Mouse (Mus musculus): ENCODE measurements around the gene Chrna9. TPM values are rescaled to one million over a fixed set of nuclear protein-coding genes. Genes with fewer than 3 reads are reported as not detected.

Gene Chrna9
- polyA plus RNA-seq, 1 experiment from 2014 or later, result not detected

DNA sequence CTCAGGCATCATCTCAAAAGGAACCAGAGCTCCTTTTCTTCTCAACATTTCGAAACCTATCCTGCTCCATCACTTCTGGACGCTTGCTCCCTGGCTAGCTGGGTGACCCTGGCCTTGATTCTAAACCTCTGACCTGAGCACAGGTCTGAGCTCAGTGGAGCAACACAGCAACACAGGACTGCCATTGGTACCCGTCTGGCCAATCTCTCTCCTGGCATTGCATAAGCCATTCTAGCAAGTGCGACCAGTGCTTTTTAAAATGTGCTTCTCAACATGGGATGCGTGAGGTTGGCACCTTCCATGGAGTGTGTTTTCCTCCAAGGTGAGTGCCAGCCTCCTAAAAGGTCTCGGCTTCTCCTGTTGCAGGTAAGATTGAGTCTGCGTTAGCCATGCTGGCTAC lies 64.4 kb downstream of the Chrna9 start:
- Histone ChIP-seq H3K27me3 (replicated peaks) (no peaks in the 10 kb centered on the region), H3K27ac (replicated peaks) (no peak overlapping the region), H3K36me3 (no peaks in the 10 kb centered on the region), H3K4me1 (peaks cover 3% of the 10 kb centered on the region), H3K4me3 (no peak overlapping the region), H3K9me3 (no peaks in the 10 kb centered on the region), H3K4me2 (no peak overlapping the region), H3K9ac (no peak overlapping the region)
- ATAC-seq (ENCODE audit: extremely low read depth, insufficient number of reproducible peaks, low FRiP score, low TSS enrichment), result no peak
- WGBS, result 71% methylated on average over 7 of the region's 7 CpGs

DNA sequence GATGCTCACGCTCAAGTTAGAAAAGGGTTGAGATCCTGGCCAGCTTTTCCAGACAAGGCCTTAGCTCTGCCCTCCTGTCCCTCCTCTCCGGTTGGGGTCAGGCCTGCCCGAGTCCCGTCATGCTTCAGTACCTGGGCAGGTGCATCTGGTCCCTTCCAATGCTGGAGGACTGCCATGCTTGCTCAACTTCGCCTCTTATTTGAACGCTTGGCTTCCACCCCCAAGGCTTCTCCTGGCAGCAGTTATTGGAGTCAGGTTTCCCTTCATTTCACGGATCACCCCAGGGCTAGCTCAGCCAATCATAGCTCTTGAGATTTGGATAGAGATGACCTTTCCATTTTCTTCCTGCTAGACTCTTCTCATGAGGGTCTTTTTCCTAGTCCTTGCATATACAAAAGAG lies 65.4 kb downstream of the Chrna9 start:
- Histone ChIP-seq H3K9me3 (no peaks in the 10 kb centered on the region), H3K4me1 (peaks cover 12% of the 10 kb centered on the region), H3K9ac (no peak overlapping the region), H3K4me2 (no peak overlapping the region), H3K36me3 (no peaks in the 10 kb centered on the region), H3K4me3 (no peak overlapping the region), H3K27ac (replicated peaks) (no peak overlapping the region), H3K27me3 (replicated peaks) (no peaks in the 10 kb centered on the region)
- no peak for ATAC-seq (ENCODE audit: extremely low read depth, insufficient number of reproducible peaks, low FRiP score, low TSS enrichment)
- WGBS, result 67% methylated on average over 7 of the region's 7 CpGs

DNA sequence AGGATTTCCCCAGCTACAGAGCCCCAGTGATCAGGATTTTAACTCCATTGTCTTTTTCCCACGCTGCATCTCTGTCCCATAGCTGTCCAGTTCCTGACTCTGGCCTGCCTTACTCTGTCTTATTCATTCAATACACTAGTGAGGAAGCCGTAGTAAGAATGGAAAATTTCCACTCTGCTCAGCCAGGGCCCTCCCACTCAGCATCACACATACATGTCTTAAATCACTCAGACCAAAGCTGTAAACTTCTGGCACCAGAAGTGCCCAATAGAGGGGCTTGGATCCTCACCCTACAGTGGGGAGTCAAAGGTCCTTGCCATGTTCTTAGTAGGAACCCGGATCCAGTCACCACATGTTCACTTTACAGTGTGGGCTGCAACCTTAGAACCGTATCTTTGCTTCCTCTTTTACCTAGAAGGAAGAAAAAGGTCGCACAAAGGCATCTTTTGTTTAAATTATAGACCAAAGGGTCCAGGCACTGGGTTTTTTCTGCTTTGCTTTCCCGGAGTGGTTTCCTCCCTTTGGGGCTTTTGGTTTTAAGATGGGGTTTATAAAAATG lies 65.9 kb downstream of the Chrna9 start:
- H3K4me2 ChIP-seq, result no peak overlapping the region
- H3K4me3 ChIP-seq, result no peak overlapping the region
- H3K27ac ChIP-seq (replicated peaks), result no peak overlapping the region
- no peaks in the 10 kb centered on the region for H3K36me3 ChIP-seq
- no peak for ATAC-seq (ENCODE audit: extremely low read depth, insufficient number of reproducible peaks, low FRiP score, low TSS enrichment)
- H3K4me1 ChIP-seq, result peaks cover 16% of the 10 kb centered on the region
- 56% methylated on average over 6 of the region's 6 CpGs for WGBS
- H3K9ac ChIP-seq, result no peak overlapping the region
- no peaks in the 10 kb centered on the region for H3K27me3 ChIP-seq (replicated peaks)
- no peaks in the 10 kb centered on the region for H3K9me3 ChIP-seq

DNA sequence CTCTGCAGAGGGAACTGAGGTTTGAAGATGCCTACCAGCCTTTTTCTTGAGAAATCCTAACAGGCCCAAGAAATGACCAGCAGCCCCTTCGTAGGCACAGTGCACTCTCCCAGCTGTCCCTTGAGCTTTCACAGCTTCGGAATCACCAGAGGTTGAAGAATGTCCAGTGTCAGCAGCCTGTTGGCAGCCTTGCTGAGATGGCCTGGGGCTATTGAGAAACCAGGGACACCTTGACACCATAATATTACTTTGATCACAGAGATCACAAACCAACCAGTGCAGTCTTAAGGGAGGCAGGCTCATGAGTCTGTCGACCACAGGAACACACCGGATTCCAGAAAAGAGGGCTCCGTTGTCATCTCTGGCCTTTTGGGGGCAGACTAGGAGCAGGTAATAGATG lies 66.5 kb downstream of the Chrna9 start:
- Histone ChIP-seq H3K4me2 (no peak overlapping the region), H3K4me1 (peaks cover 16% of the 10 kb centered on the region), H3K27ac (replicated peaks) (no peak overlapping the region), H3K9ac (no peak overlapping the region), H3K4me3 (no peak overlapping the region), H3K9me3 (no peaks in the 10 kb centered on the region), H3K27me3 (replicated peaks) (no peaks in the 10 kb centered on the region), H3K36me3 (no peaks in the 10 kb centered on the region)
- 65% methylated on average over 5 of the region's 5 CpGs for WGBS
- ATAC-seq (ENCODE audit: extremely low read depth, insufficient number of reproducible peaks, low FRiP score, low TSS enrichment), result no peak

DNA sequence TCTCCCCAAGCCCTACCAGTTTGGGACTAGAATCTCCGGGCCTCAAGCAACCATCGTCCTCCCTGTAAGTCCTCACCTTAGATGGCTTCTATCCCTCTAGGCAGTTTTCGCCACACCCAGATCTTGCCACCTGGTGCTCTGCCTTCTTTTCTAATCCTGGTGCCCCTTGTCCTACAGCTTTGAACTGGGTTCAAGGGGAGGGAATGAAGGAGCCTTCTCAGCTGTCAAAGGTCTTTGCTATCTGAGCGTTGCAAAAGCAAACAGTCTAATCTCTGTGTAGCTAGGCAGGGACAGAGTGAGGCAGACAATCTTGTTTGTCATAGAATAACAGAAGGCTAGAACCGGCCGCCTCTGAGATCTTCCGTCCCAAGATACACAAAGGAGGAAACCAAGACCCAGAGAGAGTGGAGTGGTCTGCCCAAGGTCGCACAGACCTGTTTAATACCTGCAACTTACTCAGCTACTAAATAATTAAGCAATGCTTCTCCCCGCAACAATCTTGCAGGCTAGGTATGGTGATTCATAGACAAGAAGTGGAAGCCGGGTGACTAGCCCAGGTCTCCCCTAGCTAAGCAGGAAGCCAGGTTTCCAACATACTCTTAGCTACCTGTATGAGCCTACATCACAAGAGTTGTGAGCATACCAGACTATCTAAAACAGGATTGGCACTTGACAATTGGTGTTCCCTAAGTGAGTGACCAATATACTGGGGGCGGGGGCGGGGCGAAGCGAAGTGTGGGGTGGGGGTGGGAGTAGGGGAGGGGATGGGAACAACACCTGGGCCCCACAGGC lies 69.6 kb downstream of the Chrna9 start, which contains the start of gene 9130230L23Rik:
Gene 9130230L23Rik (minus strand): TSS at position 152 of the 792 bp plus-strand sequence.
- Histone ChIP-seq H3K9ac (no peak within 1 kb of the TSS), H3K27ac (replicated peaks) (no peak within 1 kb of the TSS), H3K4me3 (no peak within 1 kb of the TSS), H3K36me3 (no peaks in the 10 kb centered on the region), H3K4me1 (peaks cover 16% of the 10 kb centered on the region), H3K27me3 (replicated peaks) (no peaks in the 10 kb centered on the region), H3K9me3 (no peaks in the 10 kb centered on the region), H3K4me2 (peak within 1 kb of the TSS; percentile 25)
- WGBS, result 41% methylated on average over 14 of the region's 14 CpGs
- no peak for ATAC-seq (ENCODE audit: extremely low read depth, insufficient number of reproducible peaks, low FRiP score, low TSS enrichment)

DNA sequence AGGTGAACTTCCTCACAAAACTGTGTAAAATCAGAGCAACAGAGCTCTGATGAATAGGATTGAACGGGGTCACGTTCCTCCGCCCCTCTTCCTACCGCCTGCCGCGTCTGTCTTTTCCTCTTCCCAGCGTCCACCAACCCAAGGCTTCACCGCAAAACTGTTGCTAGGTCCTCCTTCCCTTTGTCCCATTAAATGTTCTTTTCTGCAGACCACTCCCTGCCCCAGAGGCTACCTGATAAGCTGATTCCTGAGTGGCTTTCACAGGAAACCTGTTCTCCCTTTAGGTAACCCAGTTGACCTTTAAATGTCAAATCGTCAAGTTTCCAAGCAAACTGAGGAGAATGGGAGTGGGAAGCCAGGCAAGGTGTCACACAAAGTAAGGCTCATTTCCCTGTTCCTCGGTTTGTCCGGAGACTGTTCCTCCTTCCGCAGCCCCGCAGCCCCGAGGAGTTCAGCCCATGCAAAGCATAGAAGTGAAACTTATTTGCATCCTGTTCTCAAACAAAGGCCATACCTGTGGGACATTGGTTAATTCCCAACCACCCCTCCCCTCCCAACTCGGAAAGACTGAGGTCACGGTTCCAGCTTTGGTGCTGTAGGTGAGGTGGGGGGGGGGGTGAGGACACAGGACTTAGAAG lies 70.4 kb downstream of the Chrna9 start:
- WGBS, result 35% methylated on average over 16 of the region's 16 CpGs
- no peak for ATAC-seq (ENCODE audit: extremely low read depth, insufficient number of reproducible peaks, low FRiP score, low TSS enrichment)

DNA sequence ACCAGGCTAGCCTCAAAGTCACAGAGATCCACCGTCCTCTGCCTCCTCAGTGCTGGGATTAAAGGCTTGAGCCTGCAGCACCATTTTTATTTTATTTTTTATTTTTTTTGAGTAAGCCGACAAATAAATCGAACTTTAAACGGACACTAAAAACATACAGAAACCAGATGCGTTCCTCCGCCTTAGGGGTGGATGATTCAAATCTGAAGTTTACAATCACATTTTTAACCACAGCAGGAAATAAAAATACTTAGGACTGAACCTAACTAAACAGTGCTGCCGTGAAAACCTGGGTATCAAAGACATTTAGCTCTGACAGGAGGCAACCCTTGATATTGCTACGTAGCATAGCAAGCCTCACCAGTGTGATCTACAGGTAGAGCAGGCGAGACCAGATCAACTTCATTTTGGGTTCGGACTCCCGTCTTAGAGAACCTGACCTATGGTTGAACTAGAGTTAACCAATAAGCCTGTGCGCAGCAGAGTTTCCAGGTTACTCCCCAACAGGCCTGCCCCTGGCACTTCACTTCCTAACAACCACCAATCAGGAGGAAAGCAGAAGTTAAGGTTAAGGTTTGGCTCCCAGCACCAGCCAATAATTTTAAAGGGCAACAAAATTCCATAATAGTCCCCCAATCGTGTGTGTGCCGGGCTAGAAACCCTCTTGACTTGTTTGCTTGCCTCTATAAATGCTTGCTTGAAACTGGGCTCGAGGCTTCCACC lies 73.7 kb downstream of the Chrna9 start:
- Histone ChIP-seq H3K27ac (replicated peaks) (no peak overlapping the region), H3K4me2 (no peak overlapping the region), H3K4me1 (peaks cover 16% of the 10 kb centered on the region), H3K9ac (no peak overlapping the region), H3K36me3 (no peaks in the 10 kb centered on the region), H3K27me3 (replicated peaks) (no peaks in the 10 kb centered on the region), H3K4me3 (no peak overlapping the region), H3K9me3 (no peaks in the 10 kb centered on the region)
- no peak for ATAC-seq (ENCODE audit: extremely low read depth, insufficient number of reproducible peaks, low FRiP score, low TSS enrichment)
- WGBS, result 81% methylated on average over 15 of the region's 15 CpGs

More for the DNA sequence above, 70.4 kb downstream of the Chrna9 start:
- H3K27me3 ChIP-seq (replicated peaks), result no peaks in the 10 kb centered on the region
- H3K9ac ChIP-seq, result no peak overlapping the region
- H3K36me3 ChIP-seq, result no peaks in the 10 kb centered on the region
- no peak overlapping the region for H3K4me3 ChIP-seq
- H3K27ac ChIP-seq (replicated peaks), result no peak overlapping the region
- H3K4me1 ChIP-seq, result peaks cover 16% of the 10 kb centered on the region
- H3K9me3 ChIP-seq, result no peaks in the 10 kb centered on the region
- peak overlapping the region; percentile 25 for H3K4me2 ChIP-seq

DNA sequence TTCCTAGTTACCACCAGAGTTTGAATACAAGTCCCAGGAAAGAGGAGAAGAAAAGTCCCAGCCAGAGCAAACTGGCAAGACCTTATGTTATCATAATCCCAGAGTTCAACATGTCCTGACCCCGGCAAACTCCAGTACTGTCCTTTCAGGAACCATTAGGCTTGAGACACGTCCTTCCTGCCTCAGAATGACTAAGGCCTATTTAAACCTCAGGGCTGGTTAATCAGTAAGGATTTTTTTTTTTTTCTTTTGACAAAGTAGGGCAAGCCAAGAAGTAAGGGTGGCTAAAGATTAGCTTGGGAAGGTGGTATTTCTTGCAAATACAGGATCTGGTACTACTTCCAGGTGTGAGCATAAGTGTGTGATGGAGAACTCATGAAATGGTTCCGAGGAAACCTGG lies 79.3 kb downstream of the Chrna9 start:
- H3K27ac ChIP-seq (replicated peaks), result no peak overlapping the region
- H3K27me3 ChIP-seq (replicated peaks), result no peaks in the 10 kb centered on the region
- 65% methylated on average over 3 of the region's 3 CpGs for WGBS
- no peaks in the 10 kb centered on the region for H3K36me3 ChIP-seq
- no peak overlapping the region for H3K4me3 ChIP-seq
- no peak overlapping the region for H3K9ac ChIP-seq
- ATAC-seq (ENCODE audit: extremely low read depth, insufficient number of reproducible peaks, low FRiP score, low TSS enrichment), result no peak
- H3K4me2 ChIP-seq, result no peak overlapping the region
- H3K9me3 ChIP-seq, result no peaks in the 10 kb centered on the region
- no peaks in the 10 kb centered on the region for H3K4me1 ChIP-seq

DNA sequence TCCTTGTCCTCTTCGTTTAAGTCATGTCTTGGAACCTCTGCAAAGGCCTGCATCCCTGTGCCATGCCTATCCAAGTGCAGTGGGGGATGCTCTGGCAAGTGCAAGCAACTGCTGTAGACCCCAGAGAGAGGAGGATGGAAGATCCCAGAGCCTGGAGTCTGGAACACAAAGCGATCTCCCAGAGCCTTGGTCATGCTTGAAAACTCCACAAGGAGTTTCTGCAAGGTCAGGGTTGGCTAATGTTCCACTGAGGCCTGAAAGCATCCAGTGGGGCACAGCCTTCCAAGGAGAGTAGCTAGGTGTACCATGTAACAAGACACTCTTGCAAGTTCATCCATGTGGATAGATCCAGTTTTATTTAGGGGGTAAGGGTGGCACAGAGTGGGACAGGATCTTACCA lies 79.7 kb downstream of the Chrna9 start:
- no peak for ATAC-seq (ENCODE audit: extremely low read depth, insufficient number of reproducible peaks, low FRiP score, low TSS enrichment)
- H3K27me3 ChIP-seq (replicated peaks), result no peaks in the 10 kb centered on the region
- no peak overlapping the region for H3K4me2 ChIP-seq
- no peak overlapping the region for H3K27ac ChIP-seq (replicated peaks)
- no peaks in the 10 kb centered on the region for H3K9me3 ChIP-seq
- no peak overlapping the region for H3K4me3 ChIP-seq
- no peak overlapping the region for H3K9ac ChIP-seq
- WGBS, result 83% methylated on average over 2 of the region's 2 CpGs
- no peaks in the 10 kb centered on the region for H3K4me1 ChIP-seq
- H3K36me3 ChIP-seq, result no peaks in the 10 kb centered on the region

DNA sequence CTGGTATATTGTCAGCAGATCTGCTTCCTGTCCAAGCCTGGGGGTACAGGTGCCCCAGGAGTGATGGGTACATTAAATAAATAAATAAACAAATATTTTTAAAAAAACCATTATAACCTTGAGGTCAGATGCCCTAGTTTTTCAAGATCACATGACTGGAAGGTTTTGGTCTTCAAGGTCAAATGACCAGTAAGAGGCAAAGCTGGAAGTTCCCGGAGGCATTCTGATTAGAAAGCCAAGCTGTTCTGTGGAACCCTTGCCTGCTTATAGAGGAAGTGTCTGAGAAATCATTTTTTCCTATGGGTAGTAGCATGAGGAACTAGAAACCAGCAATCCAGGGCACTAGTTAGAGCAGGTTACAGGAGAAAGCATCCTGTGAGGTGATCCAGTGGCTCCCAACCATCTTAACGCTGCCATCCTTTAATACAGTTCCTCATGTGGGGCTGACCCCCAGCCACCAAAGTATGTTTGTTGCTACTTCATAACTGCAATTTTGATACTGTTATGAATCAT lies 80.8 kb downstream of the Chrna9 start:
- H3K4me3 ChIP-seq, result no peak overlapping the region
- H3K4me1 ChIP-seq, result no peaks in the 10 kb centered on the region
- H3K36me3 ChIP-seq, result no peaks in the 10 kb centered on the region
- no peak overlapping the region for H3K9ac ChIP-seq
- no peak overlapping the region for H3K27ac ChIP-seq (replicated peaks)
- no peaks in the 10 kb centered on the region for H3K27me3 ChIP-seq (replicated peaks)
- no peak overlapping the region for H3K4me2 ChIP-seq
- no peak for ATAC-seq (ENCODE audit: extremely low read depth, insufficient number of reproducible peaks, low FRiP score, low TSS enrichment)
- 84% methylated on average over 2 of the region's 2 CpGs for WGBS
- no peaks in the 10 kb centered on the region for H3K9me3 ChIP-seq

DNA sequence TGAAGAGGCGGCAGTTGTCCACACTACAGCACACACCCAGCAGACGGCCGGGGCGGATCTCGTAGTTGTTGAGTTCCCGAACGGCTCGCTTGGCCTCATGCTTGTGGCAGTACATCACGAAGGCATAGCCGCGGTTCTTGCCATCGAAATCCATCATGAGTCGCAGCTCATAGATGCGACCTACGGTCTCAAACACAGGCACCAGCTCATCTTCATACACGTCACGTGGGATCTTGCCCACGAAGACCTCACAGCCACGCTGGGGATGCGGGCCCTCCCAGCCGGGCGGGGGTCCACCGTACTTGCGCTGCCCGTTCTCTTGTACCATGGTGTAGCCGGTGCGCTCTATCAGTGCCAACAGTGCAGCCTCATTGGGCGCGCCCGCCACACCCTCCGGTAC lies 92.1 kb downstream of the Chrna9 start:
- no peaks in the 10 kb centered on the region for H3K27me3 ChIP-seq (replicated peaks)
- H3K27ac ChIP-seq (replicated peaks), result no peak overlapping the region
- H3K9me3 ChIP-seq, result peaks cover 12% of the 10 kb centered on the region; the same call in 1 of the 2 replicates
- H3K36me3 ChIP-seq, result peaks cover 9% of the 10 kb centered on the region; the same call in 1 of the 2 replicates
- 95% methylated on average over 31 of the region's 31 CpGs for WGBS
- no peak overlapping the region for H3K9ac ChIP-seq
- no peaks in the 10 kb centered on the region for H3K4me1 ChIP-seq
- no peak overlapping the region for H3K4me2 ChIP-seq
- no peak overlapping the region for H3K4me3 ChIP-seq
- no peak for ATAC-seq (ENCODE audit: extremely low read depth, insufficient number of reproducible peaks, low FRiP score, low TSS enrichment)
